Mouse (Mus musculus) liver, adult 2 months (tissue): ENCODE data around the gene Noa1.

Source experiments
- CTCF ChIP-seq: fragments of 200-500 bp; IDR thresholded peaks from 2 replicates; pipeline ENCODE4 v1.5.1; 2011; ENCODE audit warnings: low read depth, low read length, control low read depth
- POLR2A ChIP-seq: fragments of 200-500 bp; IDR thresholded peaks from 2 replicates; pipeline ENCODE4 v1.6.1; 2011; ENCODE audit warnings: low read length, control low read depth; ENCODE audit not compliant: insufficient read depth; ENCODE audit errors: extremely low read depth

DNA sequence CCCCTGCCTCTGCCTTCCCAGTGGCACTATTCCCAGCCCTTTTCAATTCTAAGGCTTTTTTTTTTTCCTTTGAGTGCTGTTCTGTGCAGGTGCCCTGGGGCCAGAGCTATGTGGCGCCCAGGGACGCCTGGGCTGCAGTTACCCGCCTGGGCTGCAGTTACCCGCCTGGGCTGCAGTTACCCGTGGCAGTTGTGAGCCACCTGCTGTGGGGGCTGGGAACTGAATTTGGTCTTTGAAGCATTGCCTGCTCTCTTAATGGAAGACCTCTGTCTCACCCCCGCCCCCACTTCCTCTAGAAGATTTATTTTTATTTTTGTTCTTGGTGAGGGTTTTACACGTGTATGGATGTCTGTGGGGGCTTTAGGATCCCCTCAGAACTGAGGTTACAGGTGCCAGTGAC, 36.7 kb downstream of the Noa1 start:
- TF ChIP-seq CTCF (no peak), POLR2A (no peak)
